Mouse (Mus musculus) hindbrain, postnatal 0 days (tissue): ENCODE data around the gene Aagab. TPM values are rescaled to one million over a fixed set of nuclear protein-coding genes. Genes with fewer than 3 reads are reported as not detected.

ENCODE experiments used
- ATAC-seq: fragments of 200-750 bp; cut with Nextera tagmentation; 2 replicates; pipeline ENCODE4 v1.8.0; 2017; ENCODE audit warnings: mild to moderate bottlenecking, moderate TSS enrichment, moderate library complexity
- DNase-seq: peaks from one replicate; pipeline ENCODE4 v3.0.0-alpha.2; 2015; ENCODE audit warnings: low spot score
- H3K27ac ChIP-seq: fragments of 300-500 bp; sonication (generic); 2 replicates; pipeline ENCODE4 v1.5.1; 2014; ENCODE audit warnings: mild to moderate bottlenecking
- H3K27me3 ChIP-seq: fragments of 300-500 bp; sonication (generic); 2 replicates; pipeline ENCODE4 v1.6.1; 2014; ENCODE audit warnings: low read length, mixed read lengths; ENCODE audit not compliant: insufficient read depth
- H3K36me3 ChIP-seq: fragments of 300-500 bp; sonication (generic); 2 replicates; pipeline ENCODE4 v1.6.1; 2014; ENCODE audit warnings: low read length, mixed read lengths; ENCODE audit not compliant: insufficient read depth
- H3K4me1 ChIP-seq: fragments of 300-500 bp; sonication (generic); 2 replicates; pipeline ENCODE4 v1.6.1; 2014; ENCODE audit warnings: antibody characterized with exemption, low read length, mixed read lengths; ENCODE audit not compliant: insufficient read depth
- H3K4me2 ChIP-seq: fragments of 300-500 bp; sonication (generic); 2 replicates; pipeline ENCODE4 v1.6.1; 2014; ENCODE audit warnings: low read depth, mild to moderate bottlenecking, low read length, moderate library complexity, mixed read lengths
- H3K4me3 ChIP-seq: fragments of 300-500 bp; sonication (generic); 2 replicates; pipeline ENCODE4 v1.5.1; 2014; ENCODE audit warnings: low read length
- H3K9ac ChIP-seq: fragments of 300-500 bp; sonication (generic); replicated peaks from 2 replicates; pipeline ENCODE4 v1.6.1; 2014; ENCODE audit warnings: mild to moderate bottlenecking, low read length, moderate library complexity, mixed read lengths
- H3K9me3 ChIP-seq: fragments of 300-500 bp; sonication (generic); 2 replicates; pipeline ENCODE4 v1.6.1; 2016; ENCODE audit warnings: low read length, mixed read lengths
- CTCF ChIP-seq: IDR thresholded peaks from 2 replicates; pipeline ENCODE4 v1.5.1; 2016; ENCODE audit warnings: antibody characterized with exemption, control low read depth, low read depth
- WGBS: fragments of 180-500 bp; shearing (Covaris S2); extraction: QIAGEN DNeasy Blood & Tissue Kit; methylation state at CpG from one replicate; pipeline ENCODE4 v1.1.7; 2014; 5-methylcytosine and 5-hydroxymethylcytosine counted together
- polyA plus RNA-seq: library from polyadenylated mRNA; unstranded; fragments of >200 nt; fragmentation: Nextera tagmentation; extraction: Ambion mirVana; gene quantifications from 2 replicates; pipeline ENCODE4 v1.2.1, GENCODE M21; 2015
- total RNA-seq: library from RNA; depleted of rRNA; stranded (reverse); fragments of >200 nt; gene quantifications from 2 replicates; pipeline ENCODE4 v1.2.3, GENCODE M21; 2014; rRNA removed

The Aagab gene
- total and polyA plus RNA-seq, 2 experiments from 2014 or later = 30.9 to 51.9 TPM

DNA sequence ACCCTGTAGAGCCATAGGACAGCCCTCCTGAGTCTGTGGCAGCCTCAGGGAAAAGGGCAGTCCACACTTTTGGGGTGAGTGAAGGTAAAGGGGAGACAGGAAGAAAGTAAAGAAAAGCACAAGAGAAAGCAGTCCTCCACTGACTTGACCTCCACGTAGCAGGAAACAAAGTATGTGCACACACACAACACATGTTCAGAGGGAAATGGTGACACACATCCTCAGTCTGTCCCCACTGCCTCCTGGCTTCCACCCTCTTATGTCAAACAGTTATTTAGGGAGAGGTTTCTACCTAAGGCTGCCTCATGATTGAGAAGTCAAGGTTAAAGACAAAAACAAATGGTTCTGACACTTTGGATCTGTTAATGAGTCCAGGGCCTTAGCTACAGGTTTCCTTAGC, 88.1 kb downstream of the Aagab start:
- H3K27ac ChIP-seq = no peak overlapping the region
- no peak for ATAC-seq
- no peak overlapping the region for H3K4me2 ChIP-seq
- no peak overlapping the region for H3K9ac ChIP-seq
- 90% methylated on average over 1 of the region's 1 CpGs for WGBS
- no peak for DNase-seq
- H3K4me1 ChIP-seq = no peaks in the 10 kb centered on the region
- no peak for TF ChIP-seq CTCF
- H3K36me3 ChIP-seq = no peaks in the 10 kb centered on the region
- no peaks in the 10 kb centered on the region for H3K27me3 ChIP-seq
- no peaks in the 10 kb centered on the region for H3K9me3 ChIP-seq
- no peak overlapping the region for H3K4me3 ChIP-seq

GRCm38 (mm10) chr9:63691960-63692359, 89.5 kb downstream of the Aagab start:
- H3K4me2 ChIP-seq = no peak overlapping the region
- no peaks in the 10 kb centered on the region for H3K36me3 ChIP-seq
- DNase-seq = no peak
- no peak for TF ChIP-seq CTCF
- ATAC-seq = no peak
- 77% methylated on average over 2 of the region's 2 CpGs for WGBS
- H3K9me3 ChIP-seq = no peaks in the 10 kb centered on the region
- no peaks in the 10 kb centered on the region for H3K27me3 ChIP-seq
- H3K4me1 ChIP-seq = peaks cover 4% of the 10 kb centered on the region; the same call in 1 of the 2 replicates
- no peak overlapping the region for H3K27ac ChIP-seq
- no peak overlapping the region for H3K9ac ChIP-seq
- H3K4me3 ChIP-seq = no peak overlapping the region

Other genes starting within 250 kb of the Aagab start
- gene Map2k5, start 224.8 kb upstream of the Aagab start, total RNA-seq = 19.6 and 22.4 TPM in 2 replicates
- 31.2 and 33.1 TPM in 2 replicates for gene Map2k5, start 224.8 kb upstream of the Aagab start, polyA plus RNA-seq
- gene 2300009A05Rik, start 203.4 kb upstream of the Aagab start, total RNA-seq = 44.4 and 52.2 TPM in 2 replicates
- gene 2300009A05Rik, start 203.4 kb upstream of the Aagab start, polyA plus RNA-seq = 89.7 and 94.7 TPM in 2 replicates
- gene Iqch, start 167 bp upstream of the Aagab start, total RNA-seq = 0.26 TPM in 1 of 2 replicates, not detected in the other
- 0.18 TPM in 2 replicates for gene Iqch, start 167 bp upstream of the Aagab start, polyA plus RNA-seq
- gene Smad3, start 155.3 kb downstream of the Aagab start, total RNA-seq = 26.5 and 34.0 TPM in 2 replicates
- 7.2 and 7.5 TPM in 2 replicates for gene Smad3, start 155.3 kb downstream of the Aagab start, polyA plus RNA-seq